Mouse (Mus musculus): ENCODE measurements around the gene Pak1.

GRCm38 (mm10) chr7:97844419-97844818, 56.1 kb downstream of the Pak1 start:
- TF ChIP-seq CTCF (IDR thresholded peaks at IDR 0.05; ENCODE audit: low read depth) (no peak), EP300 (IDR thresholded peaks at IDR 0.05; ENCODE audit: low read depth) (no peak)
